Mouse (Mus musculus): Measurements from ENCODE around the gene Pip.

Gene Pip

GRCm38 (mm10) chr6:41847235-41847634, at the start of gene Pip:
TSS of gene Pip (plus strand) at chr6:41847535.
- in situ Hi-C loops (cut with MboI, MseI), result loop anchor here in 1 of 2 experiments (5.0 kb wide), 1 partner anchor 75 kb away; no protein-coding TSS in a partner anchor

GRCm38 (mm10) chr6:41824086-41824485, 23.2 kb upstream of the Pip start:
- in situ Hi-C loops (cut with MboI, MseI), result no loop called here

GRCm38 (mm10) chr6:41829516-41829915, 17.8 kb upstream of the Pip start:
- in situ Hi-C loops (cut with MboI, MseI), result no loop called here

- in situ Hi-C loops (cut with MboI, MseI), result no loop called here
Measured at GRCm38 (mm10) chr6:41852689-41853088, 5.4 kb downstream of the Pip start, which contains the start of gene Sval2. TSS of gene Sval2 (plus strand) at chr6:41852989.

- in situ Hi-C loops (cut with MboI, MseI), result no loop called here
Measured at GRCm38 (mm10) chr6:41864038-41864437, 16.7 kb downstream of the Pip start.

Measured in T-helper 17 cell (primary cell).